Mouse (Mus musculus): Measurements from ENCODE around the gene Bmp6.

GRCm38 (mm10) chr13:38450051-38450971 lies 105.4 kb downstream of the Bmp6 start:
- TF ChIP-seq FLI1 (IDR thresholded peaks at IDR 0.05; ENCODE audit: low read length) (no peak), GATA1 (IDR thresholded peaks at IDR 0.05; ENCODE audit: borderline replicate concordance, low read length) (no peak)
